Mouse (Mus musculus): ENCODE measurements around the gene Cnpy2. TPM values are rescaled to one million over a fixed set of nuclear protein-coding genes. Genes with fewer than 3 reads are reported as not detected.

Gene Cnpy2
- total and polyA plus RNA-seq, 2 experiments from 2014 or later: 40.3 to 164 TPM

GRCm38 (mm10) chr10:128297622-128298021 lies 24.6 kb upstream of the Cnpy2 start:
- WGBS: 74% methylated on average over 11 of the region's 11 CpGs
- no peaks in the 10 kb centered on the region for H3K27me3 ChIP-seq (ENCODE audit: insufficient read depth, low read length)
- H3K27ac ChIP-seq (ENCODE audit: low read depth, low read length): no peak overlapping the region
- TF ChIP-seq CTCF (IDR thresholded peaks at IDR 0.05): no peak
- H3K36me3 ChIP-seq (ENCODE audit: insufficient read depth, low read length): peaks cover 3% of the 10 kb centered on the region; the same call in 1 of the 2 replicates
- H3K4me2 ChIP-seq (ENCODE audit: low read depth, low read length, poor library complexity, severe bottlenecking): no peak overlapping the region
- H3K9ac ChIP-seq (replicated peaks; ENCODE audit: low read length, poor library complexity, severe bottlenecking): no peak overlapping the region
- H3K4me3 ChIP-seq (ENCODE audit: low read depth, low read length): no peak overlapping the region
- peak; percentile 10 for DNase-seq (ENCODE audit: low spot score)
- no peaks in the 10 kb centered on the region for H3K9me3 ChIP-seq (ENCODE audit: low read length)
- ATAC-seq (ENCODE audit: low FRiP score): no peak
- H3K4me1 ChIP-seq (ENCODE audit: insufficient read depth, low read length): no peaks in the 10 kb centered on the region

GRCm38 (mm10) chr10:128298243-128298642 lies 24.0 kb upstream of the Cnpy2 start:
- Histone ChIP-seq H3K9me3 (ENCODE audit: low read length) (no peaks in the 10 kb centered on the region), H3K27me3 (ENCODE audit: insufficient read depth, low read length) (no peaks in the 10 kb centered on the region), H3K4me2 (ENCODE audit: low read depth, low read length, poor library complexity, severe bottlenecking) (no peak overlapping the region), H3K9ac (replicated peaks; ENCODE audit: low read length, poor library complexity, severe bottlenecking) (no peak overlapping the region), H3K36me3 (ENCODE audit: insufficient read depth, low read length) (no peaks in the 10 kb centered on the region), H3K27ac (ENCODE audit: low read depth, low read length) (no peak overlapping the region), H3K4me3 (ENCODE audit: low read depth, low read length) (no peak overlapping the region), H3K4me1 (ENCODE audit: insufficient read depth, low read length) (no peaks in the 10 kb centered on the region)
- DNase-seq (ENCODE audit: low spot score) (no peak), ATAC-seq (ENCODE audit: low FRiP score) (no peak)
- no peak for TF ChIP-seq CTCF (IDR thresholded peaks at IDR 0.05)
- 76% methylated on average over 6 of the region's 6 CpGs for WGBS

GRCm38 (mm10) chr10:128298702-128299171 lies 23.5 kb upstream of the Cnpy2 start, which contains the start of gene Il23a:
Gene Il23a, minus strand, starts transcription at chr10:128298752.
- ATAC-seq (ENCODE audit: low FRiP score): no peak
- no peak within 1 kb of the TSS for H3K27ac ChIP-seq (ENCODE audit: low read depth, low read length)
- 82% methylated on average over 11 of the region's 11 CpGs for WGBS

GRCm38 (mm10) chr10:128302357-128302756 lies 19.9 kb upstream of the Cnpy2 start:
- Histone ChIP-seq H3K4me3 (ENCODE audit: low read depth, low read length) (peak overlapping the region; percentile 49), H3K9me3 (ENCODE audit: low read length) (no peaks in the 10 kb centered on the region), H3K27me3 (ENCODE audit: insufficient read depth, low read length) (no peaks in the 10 kb centered on the region), H3K9ac (replicated peaks; ENCODE audit: low read length, poor library complexity, severe bottlenecking) (peak overlapping the region; percentile 87), H3K4me1 (ENCODE audit: insufficient read depth, low read length) (peaks cover 11% of the 10 kb centered on the region), H3K27ac (ENCODE audit: low read depth, low read length) (peak overlapping the region; percentile 97), H3K36me3 (ENCODE audit: insufficient read depth, low read length) (no peaks in the 10 kb centered on the region), H3K4me2 (ENCODE audit: low read depth, low read length, poor library complexity, severe bottlenecking) (peak overlapping the region; percentile 79)
- 40% methylated on average over 3 of the region's 3 CpGs for WGBS
- DNase-seq (ENCODE audit: low spot score) (no peak), ATAC-seq (ENCODE audit: low FRiP score) (no peak)
- no peak for TF ChIP-seq CTCF (IDR thresholded peaks at IDR 0.05)

More at GRCm38 (mm10) chr10:128298702-128299171, 23.5 kb upstream of the Cnpy2 start, which contains the start of gene Il23a:
- Histone ChIP-seq H3K9me3 (ENCODE audit: low read length) (no peaks in the 10 kb centered on the region), H3K4me3 (ENCODE audit: low read depth, low read length) (no peak within 1 kb of the TSS), H3K36me3 (ENCODE audit: insufficient read depth, low read length) (no peaks in the 10 kb centered on the region), H3K4me2 (ENCODE audit: low read depth, low read length, poor library complexity, severe bottlenecking) (no peak within 1 kb of the TSS), H3K27me3 (ENCODE audit: insufficient read depth, low read length) (no peaks in the 10 kb centered on the region), H3K9ac (replicated peaks; ENCODE audit: low read length, poor library complexity, severe bottlenecking) (no peak within 1 kb of the TSS), H3K4me1 (ENCODE audit: insufficient read depth, low read length) (peaks cover under 1% of the 10 kb centered on the region; the same call in 1 of the 2 replicates)
- TF ChIP-seq CTCF (IDR thresholded peaks at IDR 0.05): no peak
- DNase-seq (ENCODE audit: low spot score): no peak

GRCm38 (mm10) chr10:128302785-128303125 lies 19.5 kb upstream of the Cnpy2 start:
- Histone ChIP-seq H3K4me2 (ENCODE audit: low read depth, low read length, poor library complexity, severe bottlenecking) (peak overlapping the region; percentile 79), H3K9ac (replicated peaks; ENCODE audit: low read length, poor library complexity, severe bottlenecking) (peak overlapping the region; percentile 87), H3K27me3 (ENCODE audit: insufficient read depth, low read length) (no peaks in the 10 kb centered on the region), H3K36me3 (ENCODE audit: insufficient read depth, low read length) (no peaks in the 10 kb centered on the region), H3K4me1 (ENCODE audit: insufficient read depth, low read length) (peaks cover 11% of the 10 kb centered on the region), H3K9me3 (ENCODE audit: low read length) (no peaks in the 10 kb centered on the region), H3K27ac (ENCODE audit: low read depth, low read length) (peak overlapping the region; percentile 97), H3K4me3 (ENCODE audit: low read depth, low read length) (peak overlapping the region; percentile 49)
- under 1% methylated on average over 9 of the region's 9 CpGs for WGBS
- TF ChIP-seq CTCF (IDR thresholded peaks at IDR 0.05): no peak
- ATAC-seq (ENCODE audit: low FRiP score) (peak; percentile 44), DNase-seq (ENCODE audit: low spot score) (no peak)

- peak within 1 kb of the TSS; percentile 87 for H3K9ac ChIP-seq (replicated peaks; ENCODE audit: low read length, poor library complexity, severe bottlenecking)
- 1% methylated on average over 37 of the region's 37 CpGs for WGBS
- H3K27me3 ChIP-seq (ENCODE audit: insufficient read depth, low read length): no peaks in the 10 kb centered on the region
- H3K9me3 ChIP-seq (ENCODE audit: low read length): no peaks in the 10 kb centered on the region
- H3K36me3 ChIP-seq (ENCODE audit: insufficient read depth, low read length): no peaks in the 10 kb centered on the region
- peak; percentile 99 for DNase-seq (ENCODE audit: low spot score)
- H3K27ac ChIP-seq (ENCODE audit: low read depth, low read length): peak within 1 kb of the TSS; percentile 97
- ATAC-seq (ENCODE audit: low FRiP score): peak; percentile 98
- peak within 1 kb of the TSS; percentile 79 for H3K4me2 ChIP-seq (ENCODE audit: low read depth, low read length, poor library complexity, severe bottlenecking)
- no peak for TF ChIP-seq CTCF (IDR thresholded peaks at IDR 0.05)
- peaks cover 11% of the 10 kb centered on the region for H3K4me1 ChIP-seq (ENCODE audit: insufficient read depth, low read length)
- peak within 1 kb of the TSS; percentile 49 for H3K4me3 ChIP-seq (ENCODE audit: low read depth, low read length)
These were observed 18.9 kb upstream of the Cnpy2 start, which contains the start of gene Pan2 for GRCm38 (mm10) chr10:128303126-128304021. Gene Pan2, plus strand, starts transcription at chr10:128303335.

Measured in midbrain, postnatal 0 days (tissue).